Mouse (Mus musculus) liver, embryonic 16.5 days (tissue): ENCODE data around the gene Gm3512. TPM values are rescaled to one million over a fixed set of nuclear protein-coding genes. Genes with fewer than 3 reads are reported as not detected.
A peak's percentile ranks its signal among the peaks of the same experiment; 100 is the strongest.
"Not testable (repeated sequence)": the region's sequence is repeated elsewhere in the genome, so short reads cannot be mapped to it uniquely, and the experiment has no call there.

Source experiments
- ATAC-seq: fragments of 200-750 bp; cut with Nextera tagmentation; 2 replicates; pipeline ENCODE4 v1.8.0; 2017; ENCODE audit warnings: low read depth, mild to moderate bottlenecking, moderate number of reproducible peaks, moderate library complexity
- H3K27ac ChIP-seq: fragments of 300-500 bp; sonication (generic); 2 replicates; pipeline ENCODE4 v1.5.1; 2014; ENCODE audit warnings: mild to moderate bottlenecking, low read length
- H3K27me3 ChIP-seq: fragments of 300-500 bp; sonication (generic); 2 replicates; pipeline ENCODE4 v1.6.1; 2014; ENCODE audit warnings: low read depth, low read length, mixed read lengths; ENCODE audit not compliant: control insufficient read depth, insufficient read depth
- H3K36me3 ChIP-seq: fragments of 300-500 bp; sonication (generic); 2 replicates; pipeline ENCODE4 v1.6.1; 2014; ENCODE audit warnings: mild to moderate bottlenecking; ENCODE audit not compliant: control insufficient read depth, insufficient read depth
- H3K4me1 ChIP-seq: fragments of 300-500 bp; sonication (generic); 2 replicates; pipeline ENCODE4 v1.6.1; 2014; ENCODE audit warnings: low read depth, low read length, mixed read lengths; ENCODE audit not compliant: control insufficient read depth
- H3K4me2 ChIP-seq: fragments of 300-500 bp; sonication (generic); 2 replicates; pipeline ENCODE4 v1.6.1; 2014; ENCODE audit warnings: low read depth, low read length, mixed read lengths
- H3K4me3 ChIP-seq: fragments of 300-500 bp; sonication (generic); 2 replicates; pipeline ENCODE4 v1.5.1; 2014; ENCODE audit warnings: low read depth, mild to moderate bottlenecking, low read length
- H3K9ac ChIP-seq: fragments of 300-500 bp; sonication (generic); 2 replicates; pipeline ENCODE4 v1.6.1; 2014; ENCODE audit warnings: low read depth, low read length
- H3K9me3 ChIP-seq: fragments of 300-500 bp; sonication (generic); replicated peaks from 2 replicates; pipeline ENCODE4 v1.6.1; 2016; ENCODE audit warnings: low read length; ENCODE audit not compliant: control insufficient read depth
- WGBS: fragments of 180-500 bp; shearing (Covaris S2); extraction: QIAGEN DNeasy Blood & Tissue Kit; methylation state at CpG from one replicate; pipeline ENCODE4 v1.1.7; 2014; ENCODE audit not compliant: insufficient replicate concordance; 5-methylcytosine and 5-hydroxymethylcytosine counted together
- polyA plus RNA-seq: library from polyadenylated mRNA; unstranded; fragments of >200 nt; fragmentation: Nextera tagmentation; extraction: Ambion mirVana; gene quantifications from 2 replicates; pipeline ENCODE4 v1.2.1, GENCODE M21; 2015

The Gm3512 gene
- polyA plus RNA-seq = 0.05 and 0.16 TPM in 2 replicates

GRCm38 (mm10) chr14:7174483-7174971, at the start of gene Gm3512:
Gm3512 (minus strand) TSS chr14:7174533.
- H3K36me3 ChIP-seq, H3K9me3 ChIP-seq, H3K4me1 ChIP-seq, ATAC-seq, H3K27me3 ChIP-seq, H3K4me2 ChIP-seq, H3K4me3 ChIP-seq, H3K27ac ChIP-seq, H3K9ac ChIP-seq: not testable (repeated sequence)
- no CpG with 5 or more reads among the region's 37 CpGs for WGBS

- H3K36me3 ChIP-seq, H3K4me1 ChIP-seq, H3K4me2 ChIP-seq, H3K9me3 ChIP-seq, H3K4me3 ChIP-seq, ATAC-seq, H3K9ac ChIP-seq, H3K27me3 ChIP-seq, H3K27ac ChIP-seq: not testable (repeated sequence)
- 53% methylated on average over 1 of the region's 3 CpGs for WGBS
Measured at GRCm38 (mm10) chr14:7200070-7200469, 25.7 kb upstream of the Gm3512 start.

GRCm38 (mm10) chr14:7194440-7194839, 20.1 kb upstream of the Gm3512 start, which contains the start of gene Gm16434:
Gm16434 (minus strand) TSS chr14:7194540.
- not testable (repeated sequence) for H3K4me2 ChIP-seq, H3K4me1 ChIP-seq, H3K27ac ChIP-seq, ATAC-seq, H3K27me3 ChIP-seq, H3K9ac ChIP-seq, H3K9me3 ChIP-seq, H3K36me3 ChIP-seq, H3K4me3 ChIP-seq
- WGBS = no CpG with 5 or more reads among the region's 2 CpGs

- not testable (repeated sequence) for H3K27ac ChIP-seq, H3K9me3 ChIP-seq, H3K9ac ChIP-seq, H3K4me1 ChIP-seq, H3K36me3 ChIP-seq, H3K27me3 ChIP-seq, H3K4me2 ChIP-seq, H3K4me3 ChIP-seq, ATAC-seq
- WGBS = no CpG with 5 or more reads among the region's 2 CpGs
Measured at GRCm38 (mm10) chr14:7125312-7125711, 49.0 kb downstream of the Gm3512 start, which contains the start of gene Gm6676. Gm6676 (minus strand) TSS chr14:7125412.

- not testable (repeated sequence) for H3K9ac ChIP-seq, H3K27me3 ChIP-seq, H3K36me3 ChIP-seq, H3K27ac ChIP-seq, H3K9me3 ChIP-seq, ATAC-seq, H3K4me1 ChIP-seq
- 0 out of 2 replicates have a peak overlapping the region, but pooled peaks have one; percentile 20 for H3K4me2 ChIP-seq
- H3K4me3 ChIP-seq = peak overlapping the region; percentile 13; the same call in 1 of the 2 replicates
- 0% methylated on average over 6 of the region's 54 CpGs for WGBS
Measured at GRCm38 (mm10) chr14:7105124-7105802, 69.1 kb downstream of the Gm3512 start.

Other genes with a start within 250 kb of the Gm3512 start
- gene Gm6356, start 200.7 kb downstream of the Gm3512 start, polyA plus RNA-seq = not detected in 2 replicates
- gene Gm10406, start 147.1 kb downstream of the Gm3512 start, polyA plus RNA-seq = not detected in 2 replicates
- gene Gm3685, start 129.6 kb downstream of the Gm3512 start, polyA plus RNA-seq = not detected in 2 replicates
- not detected in 2 replicates for gene Gm3696, start 73.9 kb downstream of the Gm3512 start, polyA plus RNA-seq
- not detected in 2 replicates for gene Gm6676, start 49.1 kb downstream of the Gm3512 start, polyA plus RNA-seq
- gene Gm16434, start 20.0 kb upstream of the Gm3512 start, polyA plus RNA-seq = not detected in 2 replicates
- not detected in 2 replicates for gene Gm3727, start 90.2 kb upstream of the Gm3512 start, polyA plus RNA-seq
- gene Gm3739, start 140.5 kb upstream of the Gm3512 start, polyA plus RNA-seq = not detected in 2 replicates
- not detected in 2 replicates for gene Gm5797, start 157.9 kb upstream of the Gm3512 start, polyA plus RNA-seq
- not detected in 2 replicates for gene Gm8374, start 190.6 kb upstream of the Gm3512 start, polyA plus RNA-seq